Mouse (Mus musculus) ES-E14 (cell line): ENCODE measurements around the gene Aqp7.

Source experiments
- HCFC1 ChIP-seq: IDR thresholded peaks from 2 replicates; pipeline ENCODE4 v1.6.1; 2012; ENCODE audit warnings: low read length, inconsistent platforms, borderline replicate concordance; ENCODE audit not compliant: insufficient read depth
- ZC3H11A ChIP-seq: IDR thresholded peaks from 2 replicates; pipeline ENCODE4 v1.6.1; 2012; ENCODE audit warnings: low read depth, mild to moderate bottlenecking, inconsistent platforms, low read length, borderline replicate concordance
- ZNF384 ChIP-seq: IDR thresholded peaks from 2 replicates; pipeline ENCODE4 v1.6.1; 2012; ENCODE audit warnings: low read depth, low read length, inconsistent platforms

DNA sequence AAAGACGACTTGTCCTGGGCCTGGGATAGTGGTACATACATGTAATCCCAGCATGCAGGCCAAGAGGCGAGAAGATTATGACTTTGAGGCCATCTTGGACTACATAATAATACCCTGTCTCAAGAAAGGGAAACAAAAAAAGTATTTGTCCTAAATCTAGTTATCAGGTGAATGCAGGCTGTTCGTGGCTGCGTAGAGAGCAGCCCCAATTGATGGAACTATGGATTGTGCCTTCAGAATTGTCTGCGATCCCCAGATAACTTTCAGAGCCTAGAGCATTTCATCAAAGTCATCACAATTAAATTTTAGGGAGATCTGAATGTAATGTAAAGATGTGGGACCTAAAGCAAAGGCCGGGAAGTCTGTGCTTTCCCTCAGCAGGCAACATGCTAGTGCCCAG is 51.6 kb downstream of the Aqp7 start:
- TF ChIP-seq ZNF384 (no peak), ZC3H11A (no peak), HCFC1 (no peak)
